Mouse (Mus musculus): ENCODE measurements at regions not wholly inside any gene's neighbourhood (a gene's known extent, or its start where the extent isn't known, plus 50 kb on each side); places are given as distances from the start of the nearest gene placed in this dataset.
A peak's percentile ranks its signal among the peaks of the same experiment; 100 is the strongest.
"Not testable (repeated sequence)": the region's sequence is repeated elsewhere in the genome, so short reads cannot be mapped to it uniquely, and the experiment has no call there.

- no peak for DNase-seq (ENCODE audit: low spot score)
Measured at GRCm38 (mm10) chr4:7422787-7423186, 816.1 kb downstream of the Car8 start.

GRCm38 (mm10) chr4:7414301-7414700 is 824.5 kb downstream of the Car8 start:
- DNase-seq (ENCODE audit: low spot score) = no peak

GRCm38 (mm10) chr4:7392696-7393095 is 846.1 kb downstream of the Car8 start:
- no peak for DNase-seq (ENCODE audit: low spot score)

GRCm38 (mm10) chr4:7391596-7391995 is 847.2 kb downstream of the Car8 start:
- DNase-seq (ENCODE audit: low spot score) = peak; percentile 13

- no peak for DNase-seq (ENCODE audit: low spot score)
Measured at GRCm38 (mm10) chr4:7385069-7385468, 853.8 kb downstream of the Car8 start.

GRCm38 (mm10) chr4:7379996-7380395 is 858.8 kb downstream of the Car8 start:
- DNase-seq (ENCODE audit: low spot score) = no peak

GRCm38 (mm10) chr4:7364238-7365040 is 874.4 kb downstream of the Car8 start:
- DNase-seq (ENCODE audit: low spot score) = no peak

- no peak for DNase-seq (ENCODE audit: low spot score)
Measured at GRCm38 (mm10) chr4:7363508-7363907, 875.3 kb downstream of the Car8 start.

- no peak for DNase-seq (ENCODE audit: low spot score)
Measured at GRCm38 (mm10) chr4:7356202-7356601, 882.6 kb downstream of the Car8 start.

GRCm38 (mm10) chr4:7347317-7347716 is 891.5 kb downstream of the Car8 start:
- no peak for DNase-seq (ENCODE audit: low spot score)

- no peak for DNase-seq (ENCODE audit: low spot score)
Measured at GRCm38 (mm10) chr4:7341159-7341558, 897.7 kb downstream of the Car8 start.

GRCm38 (mm10) chr4:7314261-7314660 is 924.6 kb downstream of the Car8 start:
- DNase-seq (ENCODE audit: low spot score) = no peak

- no peak for DNase-seq (ENCODE audit: low spot score)
Measured at GRCm38 (mm10) chr4:7313219-7313618, 925.6 kb downstream of the Car8 start.

GRCm38 (mm10) chr4:7312160-7312559 is 926.7 kb downstream of the Car8 start:
- DNase-seq (ENCODE audit: low spot score) = no peak

GRCm38 (mm10) chr4:7269047-7269446 is 969.8 kb downstream of the Car8 start:
- no peak for DNase-seq (ENCODE audit: low spot score)

- no peak for DNase-seq (ENCODE audit: low spot score)
Measured at GRCm38 (mm10) chr4:7256486-7256885, 982.4 kb downstream of the Car8 start.

GRCm38 (mm10) chr4:7253616-7254015 is 985.2 kb downstream of the Car8 start:
- DNase-seq (ENCODE audit: low spot score) = no peak

- no peak for DNase-seq (ENCODE audit: low spot score)
Measured at GRCm38 (mm10) chr4:7251641-7252040, 987.2 kb downstream of the Car8 start.

- no peak for DNase-seq (ENCODE audit: low spot score)
Measured at GRCm38 (mm10) chr4:7247816-7248215, 991.0 kb downstream of the Car8 start.

GRCm38 (mm10) chr4:7247244-7247643 is 991.6 kb downstream of the Car8 start:
- no peak for DNase-seq (ENCODE audit: low spot score)

- DNase-seq (ENCODE audit: low spot score) = no peak
Measured at GRCm38 (mm10) chr4:7246828-7247227, 992.0 kb downstream of the Car8 start.

GRCm38 (mm10) chr4:7245653-7246052 is 993.2 kb downstream of the Car8 start:
- DNase-seq (ENCODE audit: low spot score) = no peak

- DNase-seq (ENCODE audit: low spot score) = no peak
Measured at GRCm38 (mm10) chr4:7237848-7238247, 1001.0 kb downstream of the Car8 start.

GRCm38 (mm10) chr4:7234537-7234936 is 1004.3 kb downstream of the Car8 start:
- not testable (repeated sequence) for DNase-seq (ENCODE audit: low spot score)

Data from MN1 (cell line).